In the genomic region with DNA sequence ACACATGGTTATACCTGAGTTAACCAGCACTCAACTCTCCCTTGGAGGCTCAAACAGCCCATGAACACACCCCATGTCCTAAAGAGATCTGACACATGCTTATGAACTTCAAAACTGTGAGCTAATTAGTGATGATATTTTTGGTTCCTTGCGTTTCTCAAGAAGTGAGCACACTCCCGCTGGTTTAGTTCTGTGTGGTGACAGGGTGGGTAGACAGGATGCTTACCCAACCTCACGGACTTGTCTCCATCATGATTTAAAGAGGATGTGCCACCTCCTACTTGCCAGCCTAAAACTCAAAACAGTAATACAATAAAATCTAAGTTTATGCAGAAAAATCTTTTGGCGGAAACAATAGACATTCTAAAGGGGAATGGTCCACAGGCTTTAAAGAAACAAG, we compare ENCODE assay signal across 21 mouse cellular contexts.
DNase-seq lines count a peak whose midpoint lies in the region; ATAC-seq lines count a peak whose summit lies in the region.
"Had no signal": no experiment of that assay in that cellular context is flagged by ENCODE, and none has a peak within 500 bp of the region (broad histone marks: within the 10 kb centered on the region; RNA-seq: fewer than 3 reads in every experiment).

No protein-coding gene starts in this region.

- no peaks in the 10 kb centered on the region for H3K36me3 ChIP-seq in forebrain, embryonic 15.5 days
- no peaks in the 10 kb centered on the region for H3K36me3 ChIP-seq in forebrain, embryonic 12.5 days (replicated peaks)
- no peaks in the 10 kb centered on the region for H3K36me3 ChIP-seq in midbrain, embryonic 15.5 days (replicated peaks)
- H3K36me3 ChIP-seq in midbrain, embryonic 13.5 days, result no peaks in the 10 kb centered on the region
- H3K36me3 ChIP-seq: embryonic facial prominence, embryonic 12.5 days; heart, embryonic 13.5 days; hindbrain, embryonic 12.5 days had no signal

- no peak overlapping the region for H3K9ac ChIP-seq in forebrain, embryonic 15.5 days (replicated peaks)
- no peak overlapping the region for H3K9ac ChIP-seq in forebrain, embryonic 12.5 days
- H3K9ac ChIP-seq in midbrain, embryonic 15.5 days, result no peak overlapping the region
- no peak overlapping the region for H3K9ac ChIP-seq in midbrain, embryonic 13.5 days (replicated peaks)
- H3K9ac ChIP-seq: embryonic facial prominence, embryonic 12.5 days; forebrain, postnatal 0 days; heart, embryonic 13.5 days; hindbrain, embryonic 12.5 days had no signal

- no peaks in the 10 kb centered on the region for H3K9me3 ChIP-seq in forebrain, embryonic 15.5 days
- no peaks in the 10 kb centered on the region for H3K9me3 ChIP-seq in forebrain, embryonic 12.5 days
- no peaks in the 10 kb centered on the region for H3K9me3 ChIP-seq in midbrain, embryonic 15.5 days
- no peaks in the 10 kb centered on the region for H3K9me3 ChIP-seq in midbrain, embryonic 13.5 days
- H3K9me3 ChIP-seq: embryonic facial prominence, embryonic 12.5 days; heart, embryonic 13.5 days; hindbrain, embryonic 12.5 days had no signal

- 0 out of 2 replicates have a peak overlapping the region, but pooled peaks have one; percentile 66 for H3K27ac ChIP-seq in forebrain, embryonic 15.5 days (replicated peaks)
- H3K27ac ChIP-seq in forebrain, embryonic 12.5 days, result no peak overlapping the region
- peak overlapping the region; percentile 67; the same call in 1 of the 2 replicates for H3K27ac ChIP-seq in midbrain, embryonic 15.5 days
- no peak overlapping the region for H3K27ac ChIP-seq in midbrain, embryonic 13.5 days
- H3K27ac ChIP-seq: embryonic facial prominence, embryonic 12.5 days; gastrocnemius, adult 2 months; heart, embryonic 13.5 days; hindbrain, embryonic 12.5 days had no signal

- H3K4me2 ChIP-seq in forebrain, embryonic 15.5 days (replicated peaks), result no peak overlapping the region
- no peak overlapping the region for H3K4me2 ChIP-seq in forebrain, embryonic 12.5 days
- H3K4me2 ChIP-seq in midbrain, embryonic 15.5 days, result no peak overlapping the region
- no peak overlapping the region for H3K4me2 ChIP-seq in midbrain, embryonic 13.5 days (replicated peaks)
- H3K4me2 ChIP-seq: embryonic facial prominence, embryonic 12.5 days; heart, embryonic 13.5 days; hindbrain, embryonic 12.5 days had no signal

- no peak for DNase-seq in adrenal gland, postnatal 25 days
- DNase-seq: adrenal gland, adult 2 months; adrenal gland, postnatal 36 days; cerebellum, adult 11 months; cerebellum, adult 8-10 months; cerebellum, postnatal 14 days; forebrain, postnatal 0 days; gastrocnemius, adult 2 months; gastrocnemius, postnatal 25 days; heart, adult 11 months; heart, postnatal 36 days had no signal

- peaks cover 32% of the 10 kb centered on the region for H3K4me1 ChIP-seq in forebrain, embryonic 15.5 days
- peaks cover 19% of the 10 kb centered on the region for H3K4me1 ChIP-seq in forebrain, embryonic 12.5 days
- H3K4me1 ChIP-seq in midbrain, embryonic 15.5 days, result peaks cover 17% of the 10 kb centered on the region; the same call in 1 of the 2 replicates
- peaks cover 30% of the 10 kb centered on the region for H3K4me1 ChIP-seq in midbrain, embryonic 13.5 days (replicated peaks)
- H3K4me1 ChIP-seq: embryonic facial prominence, embryonic 12.5 days; hindbrain, embryonic 12.5 days had no signal

- no peak overlapping the region for H3K4me3 ChIP-seq in forebrain, embryonic 15.5 days
- no peak overlapping the region for H3K4me3 ChIP-seq in forebrain, embryonic 12.5 days (replicated peaks)
- no peak overlapping the region for H3K4me3 ChIP-seq in midbrain, embryonic 15.5 days
- H3K4me3 ChIP-seq in midbrain, embryonic 13.5 days (replicated peaks), result no peak overlapping the region
- H3K4me3 ChIP-seq: embryonic facial prominence, embryonic 12.5 days; gastrocnemius, adult 2 months; heart, embryonic 13.5 days; hindbrain, embryonic 12.5 days had no signal

- no peaks in the 10 kb centered on the region for H3K27me3 ChIP-seq in forebrain, embryonic 15.5 days
- H3K27me3 ChIP-seq in forebrain, embryonic 12.5 days, result no peaks in the 10 kb centered on the region
- H3K27me3 ChIP-seq in midbrain, embryonic 15.5 days (replicated peaks), result no peaks in the 10 kb centered on the region
- H3K27me3 ChIP-seq in midbrain, embryonic 13.5 days, result no peaks in the 10 kb centered on the region
- H3K27me3 ChIP-seq: embryonic facial prominence, embryonic 12.5 days; heart, embryonic 13.5 days; hindbrain, embryonic 12.5 days; Patski had no signal

- no peak for ATAC-seq in forebrain, embryonic 15.5 days (replicated peaks)
- ATAC-seq in forebrain, embryonic 12.5 days (ENCODE audit: low FRiP score), result no peak
- no peak for ATAC-seq in midbrain, embryonic 15.5 days (replicated peaks)
- no peak for ATAC-seq in midbrain, embryonic 13.5 days
- ATAC-seq in granulocyte monocyte progenitor cell, adult 5-6 weeks (replicated peaks; ENCODE audit: poor library complexity, severe bottlenecking), result peak; percentile 84
- ATAC-seq in frontal cortex, adult (ENCODE audit: low TSS enrichment), result no peak
- ATAC-seq: forebrain, postnatal 0 days; Patski had no signal

- 72% methylated on average over 4 of the region's 4 CpGs for WGBS in forebrain, embryonic 15.5 days
- 85% methylated on average over 4 of the region's 4 CpGs for WGBS in forebrain, embryonic 12.5 days
- 76% methylated on average over 4 of the region's 4 CpGs for WGBS in midbrain, embryonic 15.5 days
- 78% methylated on average over 4 of the region's 4 CpGs for WGBS in midbrain, embryonic 13.5 days

Comparison
In these comparisons a context has a peak if more than half of its experiments do, and no peak if none do; other contexts are left out.
1. H3K27ac ChIP-seq: peak in forebrain, embryonic 15.5 days (single experiment) and midbrain, embryonic 15.5 days (single experiment); none in forebrain, embryonic 12.5 days (single experiment) and midbrain, embryonic 13.5 days (single experiment).